Comparison of ENCODE assay signal across 9 mouse cellular contexts in genomic region chr4:124860446-124860845, GRCm38 (mm10). TPM values are rescaled to one million over a fixed set of nuclear protein-coding genes. Genes with fewer than 3 reads are reported as not detected.
A peak's percentile ranks its signal among the peaks of the same experiment; 100 is the strongest.
DNase-seq lines count a peak whose midpoint lies in the region; TF ChIP-seq lines count a peak whose summit lies in the region.
"Had no signal": no experiment of that assay in that cellular context is flagged by ENCODE, and none has a peak within 500 bp of the region (broad histone marks: within the 10 kb centered on the region; RNA-seq: fewer than 3 reads in every experiment).

No protein-coding gene starts in this region.

- H3K4me3 ChIP-seq in left cerebral cortex, adult 2 months: peak overlapping the region; percentile 80; the same call in 1 of the 2 replicates

- TF ChIP-seq CTCF in left cerebral cortex, adult 2 months (IDR thresholded peaks at IDR 0.05): no peak

- intact Hi-C loops in left cerebral cortex, adult 2 months (cut with DNase I): loop anchor here (5.0 kb wide), 1 partner anchor 1187 kb away; the partner anchor contains the start of gene Mrps15
- intact Hi-C loops in left cerebral cortex, postnatal 36 days (cut with DNase I): no loop called here

- DNase-seq in left cerebral cortex, adult 2 months (ENCODE audit: extremely low spot score in 1 of 2, low spot score in 2 of 2): no peak
- no peak for DNase-seq in left cerebral cortex, postnatal 36 days (ENCODE audit: low spot score in 2 of 2)
- peak; percentile 61 to 67 for DNase-seq in adrenal gland, postnatal 4 days (ENCODE audit: low spot score in 2 of 2)
- DNase-seq in gastrocnemius, postnatal 4 days (ENCODE audit: low spot score in 2 of 2): peak; percentile 60 to 77
- peak; percentile 65 for DNase-seq in kidney, adult 9 months
- DNase-seq in lung, postnatal 4 days: peak; percentile 72 to 76
- DNase-seq in skeletal muscle tissue, adult 2 months (ENCODE audit: low read depth, low spot score): peak; percentile 27
- DNase-seq in left cerebral cortex, adult 8-10 months (ENCODE audit: low spot score in 2 of 2): no peak

- H3K27ac ChIP-seq in left cerebral cortex, adult 2 months: no peak overlapping the region
- H3K27ac ChIP-seq: macrophage had no signal

RNA-seq across cellular contexts. Expression of gene Maneal, which starts 1.5 kb away (rescaled TPM):
- total RNA-seq in left cerebral cortex, adult 2 months (2021): 10 to 100 TPM; 53.7 to 55.3 TPM
- total RNA-seq in left cerebral cortex, postnatal 36 days (2021): 10 to 100 TPM; 48.4 to 58.0 TPM
- 1 to 10 TPM; 7.3 to 7.6 TPM for total RNA-seq in adrenal gland, postnatal 4 days (2021)
- under 1 TPM; 0.34 to 0.47 TPM for total RNA-seq in gastrocnemius, postnatal 4 days (2021)
- total RNA-seq in left cerebral cortex, adult 8-10 months (2022): 10 to 100 TPM; 53.2 to 61.4 (median 57.1) TPM

RNA-seq across cellular contexts. Expression of gene 1110065P20Rik, which starts 9.4 kb away (rescaled TPM):
- 10 to 100 TPM; 66.6 to 74.8 TPM for total RNA-seq in left cerebral cortex, adult 2 months (2021)
- total RNA-seq in left cerebral cortex, postnatal 36 days (2021): 10 to 100 TPM; 75.1 to 84.6 TPM
- total RNA-seq in adrenal gland, postnatal 4 days (2021): 10 to 100 TPM; 50.8 to 60.1 TPM
- 10 to 100 TPM; 47.5 to 49.5 TPM for total RNA-seq in gastrocnemius, postnatal 4 days (2021)
- 10 to 100 TPM; 66.4 to 70.2 (median 67.8) TPM for total RNA-seq in left cerebral cortex, adult 8-10 months (2022)

RNA-seq across cellular contexts. Expression of gene Yrdc, which starts 10.0 kb away (rescaled TPM):
- total RNA-seq in left cerebral cortex, adult 2 months (2021): 10 to 100 TPM; 29.8 to 33.8 TPM
- total RNA-seq in left cerebral cortex, postnatal 36 days (2021): 10 to 100 TPM; 31.4 to 35.2 TPM
- total RNA-seq in adrenal gland, postnatal 4 days (2021): 10 to 100 TPM; 42.2 to 42.3 TPM
- 10 to 100 TPM; 15.9 to 20.7 TPM for total RNA-seq in gastrocnemius, postnatal 4 days (2021)
- 10 to 100 TPM; 30.5 to 41.1 (median 38.8) TPM for total RNA-seq in left cerebral cortex, adult 8-10 months (2022)

RNA-seq across cellular contexts. Expression of gene Epha10, which starts 20.3 kb away (rescaled TPM):
- 10 to 100 TPM; 60.5 to 69.6 TPM for total RNA-seq in left cerebral cortex, adult 2 months (2021)
- 10 to 100 TPM; 40.4 to 67.2 TPM for total RNA-seq in left cerebral cortex, postnatal 36 days (2021)
- 10 to 100 TPM; 10.2 to 11.2 TPM for total RNA-seq in adrenal gland, postnatal 4 days (2021)
- not detected for total RNA-seq in gastrocnemius, postnatal 4 days (2021)
- total RNA-seq in left cerebral cortex, adult 8-10 months (2022): 10 to 100 TPM; 36.6 to 40.5 (median 39.2) TPM

RNA-seq across cellular contexts. Expression of gene Mtf1, which starts 58.5 kb away (rescaled TPM):
- total RNA-seq in left cerebral cortex, adult 2 months (2021): 10 to 100 TPM; 26.1 to 28.4 TPM
- 10 to 100 TPM; 20.8 to 28.1 TPM for total RNA-seq in left cerebral cortex, postnatal 36 days (2021)
- total RNA-seq in adrenal gland, postnatal 4 days (2021): 10 to 100 TPM; 25.0 to 27.8 TPM
- 10 to 100 TPM; 15.1 to 15.5 TPM for total RNA-seq in gastrocnemius, postnatal 4 days (2021)
- total RNA-seq in left cerebral cortex, adult 8-10 months (2022): 10 to 100 TPM; 22.0 to 29.3 (median 25.0) TPM

Comparison
In these comparisons a context has a peak if more than half of its experiments do, and no peak if none do; other contexts are left out.
1. DNase-seq: peak in adrenal gland, postnatal 4 days (2 of 2), gastrocnemius, postnatal 4 days (2 of 2), kidney, adult 9 months (single experiment), lung, postnatal 4 days (2 of 2) and skeletal muscle tissue, adult 2 months (single experiment); none in left cerebral cortex, adult 2 months (0 of 2), left cerebral cortex, postnatal 36 days (0 of 2) and left cerebral cortex, adult 8-10 months (0 of 2).
2. RNA of gene Maneal, which starts 1.5 kb away (total RNA-seq): 53.2 to 61.4 TPM in left cerebral cortex, adult 8-10 months, 48.4 to 58.0 TPM in left cerebral cortex, postnatal 36 days and 53.7 to 55.3 TPM in left cerebral cortex, adult 2 months; 7.3 to 7.6 TPM in adrenal gland, postnatal 4 days and 0.34 to 0.47 TPM in gastrocnemius, postnatal 4 days; every median in the first group is over 4 times any median in the second.